Mouse (Mus musculus) lung, embryonic 15.5 days (tissue): Measurements from ENCODE around the gene Plbd2. TPM values are rescaled to one million over a fixed set of nuclear protein-coding genes. Genes with fewer than 3 reads are reported as not detected.
"Not testable (repeated sequence)": the region's sequence is repeated elsewhere in the genome, so short reads cannot be mapped to it uniquely, and the experiment has no call there.

Experiments
- ATAC-seq: fragments of 200-750 bp; cut with Nextera tagmentation; 2 replicates; pipeline ENCODE4 v1.8.0; 2017; ENCODE audit warnings: moderate number of reproducible peaks, borderline replicate concordance; ENCODE audit not compliant: low FRiP score, low TSS enrichment; ENCODE audit errors: extremely low read depth
- H3K27ac ChIP-seq: fragments of 300-500 bp; sonication (generic); 2 replicates; pipeline ENCODE4 v1.5.1; 2015; ENCODE audit warnings: moderate library complexity, mild to moderate bottlenecking, inconsistent platforms
- H3K27me3 ChIP-seq: fragments of 300-500 bp; sonication (generic); 2 replicates; pipeline ENCODE4 v1.6.1; 2015; ENCODE audit warnings: inconsistent platforms
- H3K36me3 ChIP-seq: fragments of 300-500 bp; sonication (generic); 2 replicates; pipeline ENCODE4 v1.6.1; 2015; ENCODE audit warnings: inconsistent platforms
- H3K4me1 ChIP-seq: fragments of 300-500 bp; sonication (generic); 2 replicates; pipeline ENCODE4 v1.6.1; 2015; ENCODE audit warnings: inconsistent platforms
- H3K4me2 ChIP-seq: fragments of 300-500 bp; sonication (generic); 2 replicates; pipeline ENCODE4 v1.6.1; 2015; ENCODE audit warnings: inconsistent platforms, mild to moderate bottlenecking, moderate library complexity
- H3K4me3 ChIP-seq: fragments of 300-500 bp; sonication (generic); 2 replicates; pipeline ENCODE4 v1.5.1; 2015; ENCODE audit warnings: mild to moderate bottlenecking, inconsistent platforms
- H3K9ac ChIP-seq: fragments of 300-500 bp; sonication (generic); 2 replicates; pipeline ENCODE4 v1.6.1; 2015; ENCODE audit warnings: inconsistent platforms
- H3K9me3 ChIP-seq: fragments of 300-500 bp; sonication (generic); 2 replicates; pipeline ENCODE4 v1.6.1; 2016; ENCODE audit warnings: inconsistent platforms
- WGBS: fragments of 180-500 bp; shearing (Covaris S2); methylation state at CpG from one replicate; pipeline ENCODE4 v1.1.7; 2015; 5-methylcytosine and 5-hydroxymethylcytosine counted together
- polyA plus RNA-seq: library from polyadenylated mRNA; unstranded; fragments of >200 nt; fragmentation: Nextera tagmentation; extraction: Ambion mirVana; gene quantifications from 2 replicates; pipeline ENCODE4 v1.2.1, GENCODE M21; 2015

Plbd2 gene
- polyA plus RNA-seq, 1 experiment from 2014 or later, result 52.6 TPM

GRCm38 (mm10) chr5:120506490-120506889, 3.1 kb upstream of the Plbd2 start:
- H3K27me3 ChIP-seq, result no peaks in the 10 kb centered on the region
- H3K36me3 ChIP-seq, result no peaks in the 10 kb centered on the region
- H3K4me3 ChIP-seq, result no peak overlapping the region
- no peak overlapping the region for H3K9ac ChIP-seq
- no peak overlapping the region for H3K4me2 ChIP-seq
- peaks cover 37% of the 10 kb centered on the region for H3K4me1 ChIP-seq
- WGBS, result 37% methylated on average over 9 of the region's 9 CpGs
- no peak overlapping the region for H3K27ac ChIP-seq
- no peak for ATAC-seq
- no peaks in the 10 kb centered on the region for H3K9me3 ChIP-seq

- H3K9ac ChIP-seq, result no peak overlapping the region
- no peaks in the 10 kb centered on the region for H3K9me3 ChIP-seq
- H3K27me3 ChIP-seq, result no peaks in the 10 kb centered on the region
- peaks cover 34% of the 10 kb centered on the region for H3K4me1 ChIP-seq
- H3K27ac ChIP-seq, result no peak overlapping the region
- no peak for ATAC-seq
- H3K36me3 ChIP-seq, result no peaks in the 10 kb centered on the region
- 64% methylated on average over 9 of the region's 9 CpGs for WGBS
- peak overlapping the region; percentile 16; the same call in 1 of the 2 replicates for H3K4me2 ChIP-seq
- no peak overlapping the region for H3K4me3 ChIP-seq
These were observed 2.4 kb upstream of the Plbd2 start for GRCm38 (mm10) chr5:120505781-120506180.

- ATAC-seq, result no peak
- no peak overlapping the region for H3K9ac ChIP-seq
- 17% methylated on average over 16 of the region's 16 CpGs for WGBS
- no peaks in the 10 kb centered on the region for H3K9me3 ChIP-seq
- H3K4me3 ChIP-seq, result no peak overlapping the region
- no peaks in the 10 kb centered on the region for H3K27me3 ChIP-seq
- peaks cover 30% of the 10 kb centered on the region for H3K4me1 ChIP-seq
- no peaks in the 10 kb centered on the region for H3K36me3 ChIP-seq
- no peak overlapping the region for H3K27ac ChIP-seq
- H3K4me2 ChIP-seq, result peak overlapping the region; percentile 16
These were observed 1.9 kb upstream of the Plbd2 start for GRCm38 (mm10) chr5:120505368-120505767.

DNA sequence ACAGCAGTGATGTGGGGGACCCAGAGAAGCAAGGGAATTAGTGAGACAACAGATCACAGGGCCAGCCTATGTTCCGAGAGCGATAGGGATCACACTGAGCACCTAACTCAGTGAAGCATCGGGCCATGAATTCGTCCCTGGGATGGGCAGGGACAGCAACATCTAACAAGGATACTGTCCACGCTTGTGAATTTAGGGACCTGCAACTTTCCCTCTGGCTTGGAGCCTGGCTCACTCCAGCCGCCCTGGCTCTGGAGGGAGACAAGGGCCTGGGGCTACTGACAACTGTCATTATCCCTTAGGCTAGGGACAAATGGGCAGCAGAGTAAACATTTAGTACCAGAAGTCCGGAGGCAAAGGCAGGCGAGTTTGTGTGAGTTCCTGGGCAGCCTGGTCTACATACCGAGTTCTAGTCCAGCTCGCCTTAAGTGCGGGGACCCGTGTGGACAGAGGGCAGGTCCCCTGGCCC, 716 bp downstream of the Plbd2 start:
- 6% methylated on average over 12 of the region's 12 CpGs for WGBS
- ATAC-seq, result no peak
- peak overlapping the region; percentile 83 for H3K4me3 ChIP-seq
- H3K9me3 ChIP-seq, result no peaks in the 10 kb centered on the region
- no peaks in the 10 kb centered on the region for H3K36me3 ChIP-seq
- peak overlapping the region; percentile 73 for H3K9ac ChIP-seq
- H3K27me3 ChIP-seq, result no peaks in the 10 kb centered on the region
- no peak overlapping the region for H3K27ac ChIP-seq
- H3K4me2 ChIP-seq, result peak overlapping the region; percentile 92
- H3K4me1 ChIP-seq, result peaks cover 29% of the 10 kb centered on the region

GRCm38 (mm10) chr5:120502147-120502621, 1.2 kb downstream of the Plbd2 start:
- peak overlapping the region; percentile 83 for H3K4me3 ChIP-seq

DNA sequence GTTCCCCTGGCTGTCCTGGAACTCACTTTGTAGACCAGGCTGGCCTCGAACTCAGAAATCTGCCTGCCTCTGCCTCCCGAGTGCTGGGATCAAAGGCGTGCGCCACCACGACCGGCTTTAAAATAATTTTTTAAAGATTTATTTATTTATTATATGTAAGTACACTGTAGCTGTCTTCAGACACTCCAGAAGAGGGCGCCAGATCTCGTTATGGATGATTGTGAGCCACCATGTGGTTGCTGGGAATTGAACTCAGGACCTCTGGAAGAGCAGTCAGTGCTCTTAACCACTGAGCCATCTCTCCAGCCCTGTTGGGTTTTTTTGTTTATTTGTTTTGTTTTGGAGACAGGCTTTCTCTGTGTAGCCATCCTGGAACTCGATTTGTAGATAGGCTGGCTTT, 2.8 kb downstream of the Plbd2 start:
- not testable (repeated sequence) for H3K27ac ChIP-seq, H3K9ac ChIP-seq, ATAC-seq, H3K36me3 ChIP-seq, H3K4me2 ChIP-seq, H3K9me3 ChIP-seq, H3K4me3 ChIP-seq, H3K27me3 ChIP-seq
- 83% methylated on average over 9 of the region's 9 CpGs for WGBS
- peaks cover 19% of the 10 kb centered on the region for H3K4me1 ChIP-seq

More at GRCm38 (mm10) chr5:120502147-120502621, 1.2 kb downstream of the Plbd2 start:
- no peaks in the 10 kb centered on the region for H3K9me3 ChIP-seq
- no peaks in the 10 kb centered on the region for H3K27me3 ChIP-seq
- ATAC-seq, result no peak
- no peaks in the 10 kb centered on the region for H3K36me3 ChIP-seq
- peak overlapping the region; percentile 73 for H3K9ac ChIP-seq
- WGBS, result 58% methylated on average over 9 of the region's 9 CpGs
- peaks cover 26% of the 10 kb centered on the region for H3K4me1 ChIP-seq
- H3K4me2 ChIP-seq, result peak overlapping the region; percentile 92
- no peak overlapping the region for H3K27ac ChIP-seq

DNA sequence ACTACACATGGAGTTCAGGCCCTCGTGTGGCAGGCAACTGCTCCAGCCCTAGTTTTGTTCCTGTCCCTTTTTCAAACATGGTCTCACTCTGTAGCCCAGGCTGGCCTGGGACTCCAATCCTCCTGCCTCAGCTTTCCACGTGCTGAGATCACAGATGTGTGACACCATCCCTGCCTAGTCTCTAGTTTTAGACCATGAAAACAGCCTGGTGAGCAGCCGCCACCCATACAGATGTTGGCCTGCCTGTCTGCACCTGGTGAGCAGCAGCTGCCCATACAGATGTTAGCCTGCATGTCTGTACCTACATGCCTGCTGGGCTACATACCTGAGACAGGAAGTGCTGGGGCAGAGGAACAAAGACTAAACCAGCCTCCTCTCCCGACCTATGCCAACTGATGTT, 4.2 kb downstream of the Plbd2 start:
- Histone ChIP-seq H3K9me3 (no peaks in the 10 kb centered on the region), H3K4me3 (no peak overlapping the region), H3K4me2 (no peak overlapping the region), H3K36me3 (no peaks in the 10 kb centered on the region), H3K4me1 (peaks cover 17% of the 10 kb centered on the region), H3K27me3 (no peaks in the 10 kb centered on the region), H3K27ac (no peak overlapping the region), H3K9ac (no peak overlapping the region)
- no peak for ATAC-seq
- whole genome bisulfite sequencing, result 78% methylated on average over 4 of the region's 4 CpGs

- 88% methylated on average over 3 of the region's 3 CpGs for WGBS
- H3K4me3 ChIP-seq, result no peak overlapping the region
- H3K27me3 ChIP-seq, result no peaks in the 10 kb centered on the region
- no peak for ATAC-seq
- no peaks in the 10 kb centered on the region for H3K9me3 ChIP-seq
- H3K4me2 ChIP-seq, result no peak overlapping the region
- no peak overlapping the region for H3K27ac ChIP-seq
- 0 out of 2 replicates have a peak, but pooled peaks cover 6% of the 10 kb centered on the region for H3K36me3 ChIP-seq
- H3K4me1 ChIP-seq, result peaks cover 6% of the 10 kb centered on the region
- no peak overlapping the region for H3K9ac ChIP-seq
These were observed 6.4 kb downstream of the Plbd2 start for GRCm38 (mm10) chr5:120497071-120497470.

- Histone ChIP-seq H3K9ac (no peak overlapping the region), H3K9me3 (no peaks in the 10 kb centered on the region), H3K4me1 (no peaks in the 10 kb centered on the region), H3K27me3 (no peaks in the 10 kb centered on the region), H3K4me3 (no peak overlapping the region), H3K36me3 (0 out of 2 replicates have a peak, but pooled peaks cover 6% of the 10 kb centered on the region), H3K27ac (no peak overlapping the region), H3K4me2 (no peak overlapping the region)
- no peak for ATAC-seq
- 88% methylated on average over 13 of the region's 13 CpGs for WGBS
These were observed 7.7 kb downstream of the Plbd2 start for GRCm38 (mm10) chr5:120495703-120496226.

- H3K4me1 ChIP-seq, result no peaks in the 10 kb centered on the region
- 0 out of 2 replicates have a peak, but pooled peaks cover 6% of the 10 kb centered on the region for H3K36me3 ChIP-seq
- no peak overlapping the region for H3K4me2 ChIP-seq
- H3K9ac ChIP-seq, result no peak overlapping the region
- H3K27me3 ChIP-seq, result no peaks in the 10 kb centered on the region
- ATAC-seq, result no peak
- WGBS, result 69% methylated on average over 10 of the region's 10 CpGs
- H3K27ac ChIP-seq, result no peak overlapping the region
- no peak overlapping the region for H3K4me3 ChIP-seq
- no peaks in the 10 kb centered on the region for H3K9me3 ChIP-seq
These were observed 8.2 kb downstream of the Plbd2 start for GRCm38 (mm10) chr5:120495064-120495702.

- WGBS, result 88% methylated on average over 9 of the region's 9 CpGs
These were observed 9.5 kb downstream of the Plbd2 start for GRCm38 (mm10) chr5:120493873-120494395.

DNA sequence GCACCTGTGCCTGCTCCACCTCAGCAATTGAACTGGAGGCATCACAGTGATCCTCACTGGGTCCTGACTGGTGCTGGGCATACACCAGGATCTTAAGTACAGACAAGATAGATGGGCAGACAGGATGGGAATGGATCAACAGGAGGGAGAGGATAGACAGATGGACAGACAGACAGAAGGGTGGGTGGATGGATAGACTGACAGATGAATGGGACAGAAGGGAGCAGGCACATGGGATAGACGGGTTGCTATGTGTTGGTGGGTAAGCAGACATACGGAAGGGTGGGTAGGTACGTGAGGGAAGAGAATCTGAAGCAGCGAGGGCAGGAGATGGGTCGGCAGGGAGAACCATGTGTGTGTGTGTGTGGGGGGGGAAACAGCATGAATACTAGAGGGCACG, 10.0 kb downstream of the Plbd2 start:
- Histone ChIP-seq H3K9ac (no peak overlapping the region), H3K4me2 (no peak overlapping the region), H3K27ac (no peak overlapping the region), H3K27me3 (no peaks in the 10 kb centered on the region), H3K9me3 (no peaks in the 10 kb centered on the region), H3K4me3 (no peak overlapping the region), H3K36me3 (0 out of 2 replicates have a peak, but pooled peaks cover 8% of the 10 kb centered on the region), H3K4me1 (no peaks in the 10 kb centered on the region)
- WGBS, result 87% methylated on average over 6 of the region's 6 CpGs
- ATAC-seq, result no peak

More at GRCm38 (mm10) chr5:120493873-120494395, 9.5 kb downstream of the Plbd2 start:
- ATAC-seq, result no peak
- H3K4me2 ChIP-seq, result no peak overlapping the region
- no peaks in the 10 kb centered on the region for H3K9me3 ChIP-seq
- no peak overlapping the region for H3K4me3 ChIP-seq
- no peaks in the 10 kb centered on the region for H3K4me1 ChIP-seq
- H3K36me3 ChIP-seq, result 0 out of 2 replicates have a peak, but pooled peaks cover 6% of the 10 kb centered on the region
- no peaks in the 10 kb centered on the region for H3K27me3 ChIP-seq
- H3K9ac ChIP-seq, result no peak overlapping the region
- H3K27ac ChIP-seq, result no peak overlapping the region
